Mouse (Mus musculus): Measurements from ENCODE around the gene Dnajc5g. TPM values are rescaled to one million over a fixed set of nuclear protein-coding genes. Genes with fewer than 3 reads are reported as not detected.

The Dnajc5g gene
- polyA plus RNA-seq, 1 experiment, result not detected

- H3K36me3 ChIP-seq (ENCODE audit: control insufficient read depth, insufficient read depth, low read length), result no peaks in the 10 kb centered on the region
- DNase-seq, result no peak
- TF ChIP-seq POLR2A (IDR thresholded peaks at IDR 0.05; ENCODE audit: control insufficient read depth, extremely low read depth, insufficient read depth, low read length, poor library complexity) (no peak), CTCF (IDR thresholded peaks at IDR 0.05; ENCODE audit: borderline replicate concordance, control insufficient read depth, extremely low read depth, insufficient read depth, low read length, poor library complexity) (no peak)
- no peak overlapping the region for H3K4me3 ChIP-seq (ENCODE audit: control insufficient read depth, insufficient read depth, low read length)
- H3K27ac ChIP-seq (ENCODE audit: control insufficient read depth, insufficient read depth, low read length), result no peak overlapping the region
- no peaks in the 10 kb centered on the region; the same call in 1 of the 2 replicates for H3K27me3 ChIP-seq (ENCODE audit: control insufficient read depth, insufficient read depth, low read length)
- 26% methylated on average over 8 of the region's 8 CpGs for WGBS
- no peaks in the 10 kb centered on the region for H3K4me1 ChIP-seq (replicated peaks; ENCODE audit: control insufficient read depth, insufficient read depth, low read length)
Observed at GRCm38 (mm10) chr5:31121111-31121510, 15.0 kb downstream of the Dnajc5g start.

DNA sequence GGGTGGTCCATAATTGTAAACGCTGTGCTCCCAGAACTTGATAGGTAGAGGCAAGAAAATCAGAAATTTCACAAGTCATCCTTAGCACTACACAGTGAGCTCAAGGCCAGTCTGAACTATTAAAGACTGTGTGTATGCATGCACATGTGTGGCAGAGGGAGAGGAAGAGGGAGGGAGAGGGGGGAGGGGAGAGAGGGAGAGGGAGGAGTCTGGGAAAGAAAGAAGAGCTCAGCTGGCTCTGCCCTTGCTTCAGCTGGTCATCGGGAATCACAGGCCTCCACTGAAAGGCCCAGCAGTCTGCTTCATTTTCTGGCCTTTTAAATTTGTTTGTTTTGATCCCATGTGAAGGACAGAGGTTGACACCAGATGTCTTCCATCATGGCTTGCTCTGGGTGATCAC lies 17.4 kb downstream of the Dnajc5g start:
- no peaks in the 10 kb centered on the region for H3K27me3 ChIP-seq (ENCODE audit: control insufficient read depth, insufficient read depth, low read length)
- WGBS, result 75% methylated on average over 2 of the region's 2 CpGs
- H3K4me3 ChIP-seq (ENCODE audit: control insufficient read depth, insufficient read depth, low read length), result no peak overlapping the region
- DNase-seq, result no peak
- no peaks in the 10 kb centered on the region for H3K4me1 ChIP-seq (replicated peaks; ENCODE audit: control insufficient read depth, insufficient read depth, low read length)
- H3K36me3 ChIP-seq (ENCODE audit: control insufficient read depth, insufficient read depth, low read length), result no peaks in the 10 kb centered on the region
- TF ChIP-seq CTCF (IDR thresholded peaks at IDR 0.05; ENCODE audit: borderline replicate concordance, control insufficient read depth, extremely low read depth, insufficient read depth, low read length, poor library complexity) (no peak), POLR2A (IDR thresholded peaks at IDR 0.05; ENCODE audit: control insufficient read depth, extremely low read depth, insufficient read depth, low read length, poor library complexity) (no peak)
- H3K27ac ChIP-seq (ENCODE audit: control insufficient read depth, insufficient read depth, low read length), result no peak overlapping the region

DNA sequence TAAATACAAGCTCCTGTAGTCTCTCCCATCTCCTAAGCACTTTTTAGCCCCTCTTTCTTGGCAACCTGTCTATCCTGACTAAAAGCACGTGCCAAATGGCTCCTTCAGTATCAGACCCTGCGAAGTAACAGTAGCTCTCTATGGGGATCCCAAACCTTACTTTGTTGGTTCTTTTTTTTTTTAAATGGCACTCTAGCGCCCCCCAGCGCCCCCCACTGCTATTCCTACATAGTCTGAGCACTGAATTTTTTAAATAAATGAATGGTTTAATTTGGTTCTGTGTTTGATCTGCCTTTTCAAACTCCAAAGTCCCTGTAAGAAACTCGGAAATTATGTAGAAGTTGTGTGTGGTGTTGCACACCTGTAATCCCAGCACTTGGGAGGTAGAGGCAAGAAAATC lies 20.0 kb downstream of the Dnajc5g start:
- 46% methylated on average over 5 of the region's 5 CpGs for whole genome bisulfite sequencing
- no peak overlapping the region for H3K4me3 ChIP-seq (ENCODE audit: control insufficient read depth, insufficient read depth, low read length)
- no peaks in the 10 kb centered on the region for H3K4me1 ChIP-seq (replicated peaks; ENCODE audit: control insufficient read depth, insufficient read depth, low read length)
- H3K36me3 ChIP-seq (ENCODE audit: control insufficient read depth, insufficient read depth, low read length), result no peaks in the 10 kb centered on the region
- no peak overlapping the region for H3K27ac ChIP-seq (ENCODE audit: control insufficient read depth, insufficient read depth, low read length)
- H3K27me3 ChIP-seq (ENCODE audit: control insufficient read depth, insufficient read depth, low read length), result no peaks in the 10 kb centered on the region
- TF ChIP-seq CTCF (IDR thresholded peaks at IDR 0.05; ENCODE audit: borderline replicate concordance, control insufficient read depth, extremely low read depth, insufficient read depth, low read length, poor library complexity) (no peak), POLR2A (IDR thresholded peaks at IDR 0.05; ENCODE audit: control insufficient read depth, extremely low read depth, insufficient read depth, low read length, poor library complexity) (no peak)
- no peak for DNase-seq

DNA sequence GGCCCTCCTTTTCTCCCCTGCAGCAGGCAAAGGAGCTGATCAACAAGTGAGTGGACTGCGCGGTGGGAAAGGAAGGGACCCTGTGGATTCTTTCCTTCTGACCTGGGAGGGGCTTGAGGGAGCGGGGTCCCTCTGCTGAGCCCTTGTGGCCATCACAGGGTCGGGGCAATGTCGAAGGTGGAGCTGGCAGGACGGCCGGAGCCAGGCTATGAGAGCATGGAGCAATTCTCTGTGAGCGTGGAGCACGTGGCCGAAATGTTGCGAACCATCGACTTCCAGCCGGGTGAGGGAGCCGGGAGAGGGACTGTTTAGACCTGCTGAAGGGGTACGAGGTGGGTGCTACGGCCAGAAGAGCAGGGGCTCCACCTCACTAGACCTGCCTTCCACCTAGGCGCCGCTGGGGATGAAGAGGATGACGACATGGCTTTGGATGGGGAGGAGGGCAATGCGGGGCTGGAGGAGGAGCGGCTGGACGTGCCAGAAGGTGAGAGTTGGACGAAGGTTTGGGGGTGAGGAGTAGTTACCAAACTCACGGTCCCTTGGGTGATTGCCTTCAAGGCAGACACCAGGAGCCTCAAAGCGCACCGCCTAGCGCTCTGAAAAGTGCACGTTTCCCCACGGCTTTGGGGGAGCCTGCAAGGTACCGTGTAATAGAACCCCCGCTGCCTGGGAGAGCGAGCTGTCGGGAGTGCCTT lies 30.8 kb downstream of the Dnajc5g start:
- Histone ChIP-seq H3K4me3 (ENCODE audit: control insufficient read depth, insufficient read depth, low read length) (no peak overlapping the region), H3K27me3 (ENCODE audit: control insufficient read depth, insufficient read depth, low read length) (peaks cover 27% of the 10 kb centered on the region), H3K4me1 (replicated peaks; ENCODE audit: control insufficient read depth, insufficient read depth, low read length) (no peaks in the 10 kb centered on the region), H3K36me3 (ENCODE audit: control insufficient read depth, insufficient read depth, low read length) (no peaks in the 10 kb centered on the region), H3K27ac (ENCODE audit: control insufficient read depth, insufficient read depth, low read length) (no peak overlapping the region)
- 9% methylated on average over 33 of the region's 33 CpGs for WGBS
- DNase-seq, result no peak
- TF ChIP-seq POLR2A (IDR thresholded peaks at IDR 0.05; ENCODE audit: control insufficient read depth, extremely low read depth, insufficient read depth, low read length, poor library complexity) (no peak), CTCF (IDR thresholded peaks at IDR 0.05; ENCODE audit: borderline replicate concordance, control insufficient read depth, extremely low read depth, insufficient read depth, low read length, poor library complexity) (no peak)

GRCm38 (mm10) chr5:31137658-31138057 lies 31.6 kb downstream of the Dnajc5g start:
- H3K27ac ChIP-seq (ENCODE audit: control insufficient read depth, insufficient read depth, low read length), result no peak overlapping the region
- 12% methylated on average over 13 of the region's 13 CpGs for WGBS
- DNase-seq, result no peak
- H3K4me1 ChIP-seq (replicated peaks; ENCODE audit: control insufficient read depth, insufficient read depth, low read length), result no peaks in the 10 kb centered on the region
- H3K27me3 ChIP-seq (ENCODE audit: control insufficient read depth, insufficient read depth, low read length), result peaks cover 27% of the 10 kb centered on the region
- no peak overlapping the region for H3K4me3 ChIP-seq (ENCODE audit: control insufficient read depth, insufficient read depth, low read length)
- H3K36me3 ChIP-seq (ENCODE audit: control insufficient read depth, insufficient read depth, low read length), result no peaks in the 10 kb centered on the region
- TF ChIP-seq POLR2A (IDR thresholded peaks at IDR 0.05; ENCODE audit: control insufficient read depth, extremely low read depth, insufficient read depth, low read length, poor library complexity), result no peak
- no peak for TF ChIP-seq CTCF (IDR thresholded peaks at IDR 0.05; ENCODE audit: borderline replicate concordance, control insufficient read depth, extremely low read depth, insufficient read depth, low read length, poor library complexity)

- TF ChIP-seq CTCF (IDR thresholded peaks at IDR 0.05; ENCODE audit: borderline replicate concordance, control insufficient read depth, extremely low read depth, insufficient read depth, low read length, poor library complexity) (no peak), POLR2A (IDR thresholded peaks at IDR 0.05; ENCODE audit: control insufficient read depth, extremely low read depth, insufficient read depth, low read length, poor library complexity) (no peak)
Observed at GRCm38 (mm10) chr5:31138241-31138967, 32.3 kb downstream of the Dnajc5g start, which contains the start of gene Ucn. Ucn (minus strand) TSS chr5:31138829.

More at GRCm38 (mm10) chr5:31138241-31138967, 32.3 kb downstream of the Dnajc5g start, which contains the start of gene Ucn:
- Histone ChIP-seq H3K4me3 (ENCODE audit: control insufficient read depth, insufficient read depth, low read length) (no peak within 1 kb of the TSS), H3K4me1 (replicated peaks; ENCODE audit: control insufficient read depth, insufficient read depth, low read length) (no peaks in the 10 kb centered on the region), H3K36me3 (ENCODE audit: control insufficient read depth, insufficient read depth, low read length) (no peaks in the 10 kb centered on the region), H3K27me3 (ENCODE audit: control insufficient read depth, insufficient read depth, low read length) (peaks cover 27% of the 10 kb centered on the region), H3K27ac (ENCODE audit: control insufficient read depth, insufficient read depth, low read length) (no peak within 1 kb of the TSS)
- 5% methylated on average over 52 of the region's 52 CpGs for WGBS
- no peak for DNase-seq

All from thymus, adult 2 months (tissue).